Mouse (Mus musculus) MEL (cell line): ENCODE results near the gene Vav3. TPM values are rescaled to one million over a fixed set of nuclear protein-coding genes. Genes with fewer than 3 reads are reported as not detected.

Experiments
- DNase-seq: peaks from one replicate; pipeline ENCODE4 v3.0.0; 2011; ENCODE audit warnings: low read depth, low spot score
- H3K27ac ChIP-seq: 2 replicates; pipeline ENCODE4 v1.5.1; 2012; ENCODE audit warnings: low read depth, mild to moderate bottlenecking, control low read depth, low read length, moderate library complexity; ENCODE audit not compliant: control insufficient read depth
- H3K27me3 ChIP-seq, 2 experiments: fragments of 150-350 bp in 1 of 2; sonication (generic) in 1 of 2; 2 replicates each; pipeline ENCODE4 v1.6.1; 2012; ENCODE audit warnings: low read length in 2 of 2, mild to moderate bottlenecking in 2 of 2, improper control_type of control experiment in 1 of 2, moderate library complexity in 1 of 2; ENCODE audit not compliant: insufficient read depth in 2 of 2, control insufficient read depth in 1 of 2
- H3K36me3 ChIP-seq, 2 experiments: 2 replicates each; pipeline ENCODE4 v1.6.1; 2012 to 2014; ENCODE audit warnings: low read length in 2 of 2, improper control_type of control experiment in 1 of 2, inconsistent platforms in 1 of 2, mild to moderate bottlenecking in 1 of 2; ENCODE audit not compliant: insufficient read depth in 2 of 2, control insufficient read depth in 1 of 2
- H3K4me1 ChIP-seq, 2 experiments: fragments of 150-350 bp in 1 of 2; sonication (generic) in 1 of 2; 2 replicates each; pipeline ENCODE4 v1.6.1; 2012; ENCODE audit warnings: low read length in 2 of 2, improper control_type of control experiment in 1 of 2, mild to moderate bottlenecking in 1 of 2; ENCODE audit not compliant: insufficient read depth in 2 of 2, control insufficient read depth in 1 of 2
- H3K4me3 ChIP-seq, 2 experiments: fragments of 150-350 bp in 1 of 2; sonication (generic) in 1 of 2; 2 replicates each; pipeline ENCODE4 v1.5.1; 2012; ENCODE audit warnings: low read depth in 2 of 2, low read length in 2 of 2, mild to moderate bottlenecking in 2 of 2, moderate library complexity in 2 of 2, control low read depth in 1 of 2, improper control_type of control experiment in 1 of 2; ENCODE audit not compliant: control insufficient read depth in 1 of 2, insufficient read depth in 1 of 2
- H3K79me2 ChIP-seq: 2 replicates; pipeline ENCODE4 v1.6.1; 2012; ENCODE audit warnings: mild to moderate bottlenecking, low read length, moderate library complexity; ENCODE audit not compliant: control insufficient read depth, poor library complexity, insufficient read depth
- H3K9ac ChIP-seq: 2 replicates; pipeline ENCODE4 v1.6.1; 2012; ENCODE audit warnings: low read depth, mild to moderate bottlenecking, control low read depth, low read length, moderate library complexity; ENCODE audit not compliant: control insufficient read depth, poor library complexity, severe bottlenecking
- H3K9me3 ChIP-seq: fragments of 150-350 bp; sonication (generic); replicated peaks from 2 replicates; pipeline ENCODE4 v1.6.1; 2012; ENCODE audit warnings: mild to moderate bottlenecking, low read length, improper control_type of control experiment, moderate library complexity; ENCODE audit not compliant: insufficient read depth
- CHD2 ChIP-seq: IDR thresholded peaks from 2 replicates; pipeline ENCODE4 v1.6.1; 2011; ENCODE audit warnings: low read length, improper control_type of control experiment
- E2F4 ChIP-seq: IDR thresholded peaks from 2 replicates; pipeline ENCODE4 v1.6.1; 2011; ENCODE audit warnings: low read depth, low read length, improper control_type of control experiment, borderline replicate concordance
- EP300 ChIP-seq, 2 experiments: IDR thresholded peaks; 2 replicates each; pipeline ENCODE4 v1.6.1; 2011; ENCODE audit warnings: improper control_type of control experiment in 2 of 2, low read length in 2 of 2, low read depth in 1 of 2, mild to moderate bottlenecking in 1 of 2
- HCFC1 ChIP-seq: IDR thresholded peaks from 2 replicates; pipeline ENCODE4 v1.6.1; 2012; ENCODE audit warnings: low read depth, mild to moderate bottlenecking, inconsistent platforms, low read length, improper control_type of control experiment, moderate library complexity
- KAT2A ChIP-seq: conservative IDR thresholded peaks from 2 replicates; pipeline ENCODE4 v1.6.1; 2012; ENCODE audit warnings: low read depth, low read length, improper control_type of control experiment, inconsistent platforms
- MAX ChIP-seq: IDR thresholded peaks from 2 replicates; pipeline ENCODE4 v1.6.1; 2011; ENCODE audit warnings: low read length, improper control_type of control experiment
- MEF2A ChIP-seq: IDR thresholded peaks from 2 replicates; pipeline ENCODE4 v1.6.1; 2014; ENCODE audit warnings: low read depth, mild to moderate bottlenecking, inconsistent platforms, low read length, improper control_type of control experiment; ENCODE audit not compliant: poor library complexity, insufficient replicate concordance, severe bottlenecking; ENCODE audit errors: extremely low read depth
- MXI1 ChIP-seq: IDR thresholded peaks from 2 replicates; pipeline ENCODE4 v1.6.1; 2011; ENCODE audit warnings: mild to moderate bottlenecking, low read depth, low read length, improper control_type of control experiment
- MYB ChIP-seq: IDR thresholded peaks from 2 replicates; pipeline ENCODE4 v1.6.1; 2011; ENCODE audit warnings: mild to moderate bottlenecking, low read depth, low read length, improper control_type of control experiment
- MYC ChIP-seq: IDR thresholded peaks from 2 replicates; pipeline ENCODE4 v1.6.1; 2011; ENCODE audit warnings: low read depth, mild to moderate bottlenecking, low read length, improper control_type of control experiment, moderate library complexity
- NELFE ChIP-seq: IDR thresholded peaks from 2 replicates; pipeline ENCODE4 v1.6.1; 2011; ENCODE audit warnings: low read depth, low read length, improper control_type of control experiment
- POLR2A ChIP-seq, 2 experiments: IDR thresholded peaks; 2 replicates each; pipeline ENCODE4 v1.6.1; 2011 to 2012; ENCODE audit warnings: low read length in 2 of 2, mild to moderate bottlenecking in 2 of 2, control low read depth in 1 of 2, improper control_type of control experiment in 1 of 2, low read depth in 1 of 2, moderate library complexity in 1 of 2; ENCODE audit not compliant: control insufficient read depth in 1 of 2, insufficient read depth in 1 of 2, poor library complexity in 1 of 2
- POLR2AphosphoS2 ChIP-seq: IDR thresholded peaks from 2 replicates; pipeline ENCODE4 v1.6.1; 2011; ENCODE audit warnings: low read length, improper control_type of control experiment
- POLR2AphosphoS5 ChIP-seq: IDR thresholded peaks from 2 replicates; pipeline ENCODE4 v1.6.1; 2012; ENCODE audit warnings: low read depth, borderline replicate concordance, mild to moderate bottlenecking, inconsistent platforms, low read length, moderate library complexity, mixed read lengths
- RCOR1 ChIP-seq: IDR thresholded peaks from 2 replicates; pipeline ENCODE4 v1.6.1; 2012; ENCODE audit warnings: low read depth, mild to moderate bottlenecking, inconsistent platforms, low read length, improper control_type of control experiment
- SIN3A ChIP-seq: IDR thresholded peaks from 2 replicates; pipeline ENCODE4 v1.6.1; 2012; ENCODE audit warnings: low read length, improper control_type of control experiment, inconsistent platforms
- SMC3 ChIP-seq: IDR thresholded peaks from 2 replicates; pipeline ENCODE4 v1.6.1; 2011; ENCODE audit warnings: low read depth, low read length, improper control_type of control experiment
- TBP ChIP-seq: IDR thresholded peaks from 2 replicates; pipeline ENCODE4 v1.8.0; 2011; ENCODE audit warnings: low read depth, low read length, improper control_type of control experiment
- TCF12 ChIP-seq: IDR thresholded peaks from 2 replicates; pipeline ENCODE4 v1.6.1; 2014; ENCODE audit warnings: low read depth, mild to moderate bottlenecking, inconsistent platforms, low read length, improper control_type of control experiment, moderate library complexity
- UBTF ChIP-seq: IDR thresholded peaks from 2 replicates; pipeline ENCODE4 v1.6.1; 2012; ENCODE audit warnings: low read depth, mild to moderate bottlenecking, inconsistent platforms, low read length, improper control_type of control experiment, moderate library complexity, borderline replicate concordance; ENCODE audit not compliant: insufficient read depth
- USF2 ChIP-seq, 2 experiments: IDR thresholded peaks; 2 replicates each; pipeline ENCODE4 v1.6.1; 2011 to 2012; ENCODE audit warnings: improper control_type of control experiment in 2 of 2, low read length in 2 of 2, borderline replicate concordance in 1 of 2, inconsistent platforms in 1 of 2, low read depth in 1 of 2, mild to moderate bottlenecking in 1 of 2; ENCODE audit not compliant: insufficient read depth in 1 of 2
- ZC3H11A ChIP-seq: IDR thresholded peaks from 2 replicates; pipeline ENCODE4 v1.6.1; 2012; ENCODE audit warnings: low read depth, mild to moderate bottlenecking, inconsistent platforms, low read length, improper control_type of control experiment
- ZMIZ1 ChIP-seq: IDR thresholded peaks from 2 replicates; pipeline ENCODE4 v1.6.1; 2012; ENCODE audit warnings: low read depth, mild to moderate bottlenecking, inconsistent platforms, low read length, improper control_type of control experiment, moderate library complexity
- ZNF384 ChIP-seq: IDR thresholded peaks from 2 replicates; pipeline ENCODE4 v1.6.1; 2012; ENCODE audit warnings: low read depth, mild to moderate bottlenecking, inconsistent platforms, low read length, improper control_type of control experiment
- polyA plus RNA-seq, 2 experiments: library from polyadenylated mRNA; stranded (reverse) in 1 of 2; unstranded in 1 of 2; fragments of >175 nt in 1 of 2; fragments of >200 nt in 1 of 2; gene quantifications; 2 replicates each; pipeline versions ENCODE4 v1.2.1 to v1.2.4; 2012; ENCODE audit warnings: low replicate concordance in 2 of 2, low read depth in 1 of 2; ENCODE audit not compliant: insufficient read length in 2 of 2, insufficient read depth in 1 of 2, missing spikeins in 1 of 2
- total RNA-seq: library from RNA; depleted of rRNA; stranded (reverse); fragments of 300-350 nt; gene quantifications from 2 replicates; pipeline ENCODE4 v1.2.3, GENCODE M21; 2012

Gene Vav3
- total and polyA plus RNA-seq, 3 experiments: not detected

DNA sequence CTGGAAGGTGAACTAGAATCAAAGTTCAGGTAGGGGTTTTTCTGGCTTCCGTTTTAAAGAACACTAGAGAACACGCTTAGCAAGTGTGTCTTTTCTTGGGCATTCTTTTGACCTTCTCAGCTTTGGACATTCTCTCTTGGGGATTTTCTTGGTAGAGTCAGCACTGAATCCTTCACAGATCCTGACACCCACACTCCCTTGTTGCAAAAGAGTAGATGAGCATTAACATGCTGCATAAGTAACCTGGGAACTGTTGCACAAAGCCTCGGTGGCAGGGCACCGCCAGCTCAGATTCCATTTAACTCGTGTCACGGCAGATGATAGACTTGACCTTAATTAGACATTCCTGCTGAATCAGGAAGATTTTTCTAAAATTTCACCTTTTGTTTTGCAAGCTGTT is 252.5 kb downstream of the Vav3 start:
- Histone ChIP-seq H3K36me3 (no peaks in the 10 kb centered on the region), H3K9ac (no peak overlapping the region), H3K9me3 (no peaks in the 10 kb centered on the region), H3K4me3 (no peak overlapping the region), H3K27me3 (no peaks in the 10 kb centered on the region), H3K4me1 (no peaks in the 10 kb centered on the region), H3K79me2 (no peaks in the 10 kb centered on the region), H3K27ac (no peak overlapping the region)
- TF ChIP-seq ZC3H11A: no peak
- no peak for TF ChIP-seq HCFC1
- TF ChIP-seq MAX: no peak
- TF ChIP-seq RCOR1: no peak
- TF ChIP-seq ZMIZ1: no peak
- no peak for TF ChIP-seq SMC3
- TF ChIP-seq TBP: no peak
- TF ChIP-seq USF2 (IDR thresholded peaks at IDR 0.05; ENCODE audit: borderline replicate concordance in 1 of 2, insufficient read depth in 1 of 2, low read depth in 1 of 2, low read length in 2 of 2): no peak
- no peak for TF ChIP-seq EP300 (IDR thresholded peaks at IDR 0.05; ENCODE audit: low read depth in 1 of 2, low read length in 2 of 2)
- no peak for TF ChIP-seq MYC
- TF ChIP-seq KAT2A: no peak
- TF ChIP-seq TCF12: no peak
- no peak for TF ChIP-seq CHD2
- TF ChIP-seq POLR2AphosphoS2: no peak
- no peak for TF ChIP-seq SIN3A
- TF ChIP-seq POLR2A (IDR thresholded peaks at IDR 0.05; ENCODE audit: control insufficient read depth in 1 of 2, insufficient read depth in 1 of 2, low read depth in 1 of 2, low read length in 2 of 2, poor library complexity in 1 of 2): no peak
- no peak for TF ChIP-seq MXI1
- no peak for TF ChIP-seq MEF2A
- no peak for TF ChIP-seq UBTF
- DNase-seq: no peak

DNA sequence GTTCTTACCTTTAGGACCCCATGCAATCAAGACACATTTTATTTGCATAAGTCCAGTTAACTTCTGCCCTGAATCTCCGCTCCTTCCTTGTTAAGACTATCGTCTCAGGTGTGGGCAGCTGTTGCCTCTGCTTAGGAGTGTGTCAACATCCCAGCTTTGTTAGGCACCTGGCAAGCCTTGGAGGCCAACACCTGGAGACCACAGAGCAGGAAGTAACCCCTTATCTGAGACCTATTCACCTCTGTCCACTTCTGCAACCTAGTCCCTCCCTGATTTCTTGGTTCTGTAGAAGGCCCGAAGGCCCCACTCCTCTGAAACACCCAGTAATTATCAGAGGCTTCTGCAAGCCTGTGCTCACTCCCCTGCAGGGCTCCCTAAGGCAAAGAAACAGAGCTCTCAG is 255.6 kb downstream of the Vav3 start:
- Histone ChIP-seq H3K4me3 (no peak overlapping the region), H3K9ac (no peak overlapping the region), H3K27me3 (no peaks in the 10 kb centered on the region), H3K36me3 (no peaks in the 10 kb centered on the region), H3K79me2 (no peaks in the 10 kb centered on the region), H3K27ac (no peak overlapping the region), H3K4me1 (no peaks in the 10 kb centered on the region), H3K9me3 (no peaks in the 10 kb centered on the region)
- TF ChIP-seq RCOR1 (no peak), UBTF (no peak), MYB (no peak), E2F4 (no peak), CHD2 (no peak), TBP (no peak), SIN3A (no peak), EP300 (IDR thresholded peaks at IDR 0.05; ENCODE audit: low read depth in 1 of 2, low read length in 2 of 2) (no peak), ZNF384 (no peak), SMC3 (no peak), MEF2A (no peak), NELFE (no peak), POLR2AphosphoS5 (no peak), POLR2A (IDR thresholded peaks at IDR 0.05; ENCODE audit: control insufficient read depth in 1 of 2, insufficient read depth in 1 of 2, low read depth in 1 of 2, low read length in 2 of 2, poor library complexity in 1 of 2) (no peak)
- DNase-seq: no peak
